Mouse (Mus musculus) liver, adult 2 months (tissue): Measurements from ENCODE around the gene Dlg1. TPM values are rescaled to one million over a fixed set of nuclear protein-coding genes. Genes with fewer than 3 reads are reported as not detected.

Source experiments
- DNase-seq: peaks from one replicate; pipeline ENCODE4 v3.0.0-alpha.2; 2011; ENCODE audit warnings: low read depth, low spot score; ENCODE audit errors: extremely low read depth
- H3K27ac ChIP-seq: fragments of 200-500 bp; replicated peaks from 2 replicates; pipeline ENCODE4 v1.5.1; 2012; ENCODE audit warnings: low read depth, mild to moderate bottlenecking, control low read depth, inconsistent platforms, low read length; ENCODE audit not compliant: insufficient read depth
- H3K27me3 ChIP-seq: fragments of 200-500 bp; 2 replicates; pipeline ENCODE4 v1.6.1; 2012; ENCODE audit warnings: mild to moderate bottlenecking, moderate library complexity, low read length, inconsistent platforms; ENCODE audit not compliant: control insufficient read depth, insufficient read depth
- H3K36me3 ChIP-seq: fragments of 200-500 bp; 2 replicates; pipeline ENCODE4 v1.6.1; 2012; ENCODE audit warnings: low read length, inconsistent platforms; ENCODE audit not compliant: control insufficient read depth, insufficient read depth
- H3K4me1 ChIP-seq: fragments of 200-500 bp; 2 replicates; pipeline ENCODE4 v1.6.1; 2011; ENCODE audit warnings: low read length; ENCODE audit not compliant: control insufficient read depth, insufficient read depth
- H3K4me3 ChIP-seq: fragments of 200-500 bp; 2 replicates; pipeline ENCODE4 v1.5.1; 2011; ENCODE audit warnings: low read depth, mild to moderate bottlenecking, control low read depth, low read length, moderate library complexity; ENCODE audit not compliant: insufficient read depth
- H3K79me2 ChIP-seq: fragments of 200-500 bp; 2 replicates; pipeline ENCODE4 v1.6.1; 2012; ENCODE audit warnings: inconsistent platforms, mild to moderate bottlenecking, low read length, moderate library complexity; ENCODE audit not compliant: control insufficient read depth, insufficient read depth
- H3K9ac ChIP-seq: fragments of 200-500 bp; 2 replicates; pipeline ENCODE4 v1.6.1; 2012; ENCODE audit warnings: low read depth, mild to moderate bottlenecking, control low read depth, inconsistent platforms, low read length
- CTCF ChIP-seq: fragments of 200-500 bp; IDR thresholded peaks from 2 replicates; pipeline ENCODE4 v1.5.1; 2011; ENCODE audit warnings: low read depth, low read length, control low read depth
- POLR2A ChIP-seq: fragments of 200-500 bp; IDR thresholded peaks from 2 replicates; pipeline ENCODE4 v1.6.1; 2011; ENCODE audit warnings: low read length, control low read depth; ENCODE audit not compliant: insufficient read depth; ENCODE audit errors: extremely low read depth
- WGBS: fragments of 180-500 bp; shearing (Covaris S2); methylation state at CpG from one replicate; pipeline ENCODE4 v1.1.7; 2018; 5-methylcytosine and 5-hydroxymethylcytosine counted together
- polyA plus RNA-seq: library from polyadenylated mRNA; depleted of rRNA; stranded (reverse); fragments of >200 nt; gene quantifications from 2 replicates; pipeline ENCODE4 v1.2.3, GENCODE M21; 2012
- total RNA-seq: library from RNA; depleted of rRNA; stranded (reverse); fragments of >200 nt; gene quantifications from 2 replicates; pipeline ENCODE4 v1.2.3, GENCODE M21; 2014

Gene Dlg1
- total and polyA plus RNA-seq, 2 experiments: 10.8 to 42.7 TPM

DNA sequence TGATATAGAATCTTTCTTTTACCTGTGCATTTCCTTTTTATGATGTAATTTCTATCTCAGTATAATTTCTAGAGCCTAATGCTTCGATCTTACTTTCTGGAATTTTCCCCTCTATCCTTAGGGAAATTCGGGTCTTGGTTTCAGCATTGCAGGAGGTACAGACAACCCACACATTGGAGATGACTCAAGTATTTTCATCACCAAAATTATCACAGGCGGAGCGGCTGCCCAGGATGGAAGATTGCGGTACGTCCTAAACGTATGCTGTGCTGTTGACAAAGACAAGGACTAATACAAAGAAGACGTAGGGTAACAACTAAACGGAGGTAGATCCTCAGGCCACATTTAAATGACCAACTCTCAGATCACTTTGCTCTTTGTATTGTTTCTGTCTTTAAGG lies 126.8 kb downstream of the Dlg1 start:
- H3K27ac ChIP-seq: no peak overlapping the region
- H3K27me3 ChIP-seq: no peaks in the 10 kb centered on the region
- 97% methylated on average over 9 of the region's 9 CpGs for WGBS
- H3K79me2 ChIP-seq: no peaks in the 10 kb centered on the region
- TF ChIP-seq CTCF (no peak), POLR2A (no peak)
- H3K4me3 ChIP-seq: no peak overlapping the region
- no peak for DNase-seq
- no peaks in the 10 kb centered on the region for H3K4me1 ChIP-seq
- H3K9ac ChIP-seq: no peak overlapping the region
- H3K36me3 ChIP-seq: peaks cover 24% of the 10 kb centered on the region

- DNase-seq: no peak
- TF ChIP-seq POLR2A: no peak
- no peak for TF ChIP-seq CTCF
- WGBS: 75% methylated on average over 3 of the region's 3 CpGs
- Histone ChIP-seq H3K4me1 (no peaks in the 10 kb centered on the region), H3K79me2 (no peaks in the 10 kb centered on the region), H3K27me3 (no peaks in the 10 kb centered on the region), H3K9ac (no peak overlapping the region), H3K36me3 (peaks cover 28% of the 10 kb centered on the region), H3K4me3 (no peak overlapping the region), H3K27ac (no peak overlapping the region)
These were observed 140.4 kb downstream of the Dlg1 start for GRCm38 (mm10) chr16:31803644-31804043.

GRCm38 (mm10) chr16:31826049-31826448 lies 162.8 kb downstream of the Dlg1 start:
- Histone ChIP-seq H3K4me3 (no peak overlapping the region), H3K9ac (no peak overlapping the region), H3K4me1 (0 out of 2 replicates have a peak, but pooled peaks cover 4% of the 10 kb centered on the region), H3K36me3 (0 out of 2 replicates have a peak, but pooled peaks cover 2% of the 10 kb centered on the region), H3K79me2 (no peaks in the 10 kb centered on the region), H3K27me3 (no peaks in the 10 kb centered on the region), H3K27ac (no peak overlapping the region)
- no peak for DNase-seq
- TF ChIP-seq CTCF: no peak
- 94% methylated on average over 4 of the region's 4 CpGs for WGBS

DNA sequence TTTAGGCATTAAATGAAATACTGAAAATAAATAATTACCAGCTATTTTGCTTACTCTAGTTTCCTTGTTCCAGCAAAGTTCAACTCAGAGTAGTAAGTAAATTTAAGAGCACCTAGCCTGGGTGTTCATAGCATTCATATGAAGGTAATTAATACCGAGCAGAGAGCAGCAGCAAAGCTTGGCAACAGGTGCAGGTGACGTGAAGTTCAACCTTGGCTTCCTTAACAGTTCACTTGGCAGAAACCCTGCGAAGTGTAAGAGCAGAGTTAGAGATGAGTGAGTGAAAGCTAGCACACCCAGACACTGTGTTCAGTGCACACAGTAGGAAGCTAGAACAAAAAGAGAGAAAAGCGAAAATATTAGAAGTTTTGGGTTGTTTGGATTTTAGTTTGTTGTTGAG lies 167.5 kb downstream of the Dlg1 start:
- Histone ChIP-seq H3K36me3 (peaks cover 4% of the 10 kb centered on the region), H3K27ac (no peak overlapping the region), H3K4me1 (0 out of 2 replicates have a peak, but pooled peaks cover 4% of the 10 kb centered on the region), H3K27me3 (no peaks in the 10 kb centered on the region), H3K4me3 (no peak overlapping the region), H3K79me2 (no peaks in the 10 kb centered on the region), H3K9ac (no peak overlapping the region)
- TF ChIP-seq POLR2A (no peak), CTCF (no peak)
- peak; percentile 83 for DNase-seq
- WGBS: 36% methylated on average over 4 of the region's 4 CpGs

GRCm38 (mm10) chr16:31832630-31833422 lies 169.6 kb downstream of the Dlg1 start:
- WGBS: 93% methylated on average over 10 of the region's 10 CpGs
- DNase-seq: no peak
- no peak overlapping the region for H3K27ac ChIP-seq
- H3K4me3 ChIP-seq: no peak overlapping the region
- TF ChIP-seq CTCF: no peak
- TF ChIP-seq POLR2A: no peak
- H3K27me3 ChIP-seq: no peaks in the 10 kb centered on the region
- H3K9ac ChIP-seq: no peak overlapping the region
- no peaks in the 10 kb centered on the region for H3K79me2 ChIP-seq
- peaks cover 8% of the 10 kb centered on the region for H3K36me3 ChIP-seq
- 0 out of 2 replicates have a peak, but pooled peaks cover 4% of the 10 kb centered on the region for H3K4me1 ChIP-seq

DNA sequence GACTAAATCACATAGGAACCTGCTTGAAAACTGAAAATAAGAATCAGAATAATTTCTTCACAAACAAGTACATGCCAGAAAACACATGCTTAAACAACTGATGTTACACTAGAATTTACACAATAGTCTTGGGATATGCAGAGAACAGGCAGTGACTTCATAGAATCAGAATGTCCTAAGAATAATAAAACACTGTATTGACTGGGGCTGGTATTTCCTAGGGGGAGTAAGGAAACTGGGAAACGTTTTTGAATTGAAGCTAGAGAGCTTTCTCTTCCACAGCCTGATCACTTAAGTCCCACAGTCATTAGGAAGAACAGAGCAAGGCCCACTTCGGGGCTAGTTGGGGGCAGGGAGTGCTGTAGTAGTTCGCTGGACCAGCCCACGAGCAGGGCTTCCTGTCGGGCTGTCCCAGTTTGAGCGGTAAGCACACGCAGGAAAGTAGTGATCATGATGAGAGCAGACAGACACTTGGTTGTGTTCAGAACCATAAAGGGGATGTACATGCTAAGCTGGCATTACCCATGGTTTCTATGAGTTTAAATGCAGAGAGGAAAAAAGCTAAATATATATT lies 170.9 kb downstream of the Dlg1 start:
- Histone ChIP-seq H3K36me3 (peaks cover 9% of the 10 kb centered on the region), H3K27ac (no peak overlapping the region), H3K9ac (no peak overlapping the region), H3K79me2 (no peaks in the 10 kb centered on the region), H3K4me3 (no peak overlapping the region), H3K4me1 (0 out of 2 replicates have a peak, but pooled peaks cover 4% of the 10 kb centered on the region), H3K27me3 (no peaks in the 10 kb centered on the region)
- TF ChIP-seq POLR2A (no peak), CTCF (no peak)
- DNase-seq: no peak
- 64% methylated on average over 7 of the region's 7 CpGs for WGBS
